Mouse (Mus musculus): ENCODE results near the gene Gramd1c.

DNA sequence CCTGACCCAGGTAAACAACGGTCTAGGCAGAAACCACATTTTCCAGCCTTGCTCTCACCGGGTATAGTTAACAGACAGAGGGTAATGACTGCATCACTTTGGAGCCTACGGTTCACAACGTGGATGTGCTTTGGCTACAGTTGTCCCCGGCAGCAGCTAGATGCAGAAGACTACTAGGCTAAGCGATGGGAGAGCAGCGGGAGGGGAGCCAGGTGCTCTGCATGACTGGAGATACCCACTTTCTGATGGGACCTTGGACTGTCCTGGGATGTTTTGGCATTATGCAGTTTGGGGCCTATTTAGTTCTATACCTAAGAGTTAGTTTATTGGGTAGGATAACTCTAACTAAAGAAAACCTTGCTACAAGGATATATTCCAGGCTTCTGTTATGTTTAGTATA is 36.2 kb upstream of the Gramd1c start:
- TF ChIP-seq CTCF (IDR thresholded peaks at IDR 0.05; ENCODE audit: low read depth, low read length): no peak
- no peak for TF ChIP-seq POLR2A (IDR thresholded peaks at IDR 0.05; ENCODE audit: borderline replicate concordance, low read depth, low read length)
